Mouse (Mus musculus): ENCODE data around the gene a.

DNA sequence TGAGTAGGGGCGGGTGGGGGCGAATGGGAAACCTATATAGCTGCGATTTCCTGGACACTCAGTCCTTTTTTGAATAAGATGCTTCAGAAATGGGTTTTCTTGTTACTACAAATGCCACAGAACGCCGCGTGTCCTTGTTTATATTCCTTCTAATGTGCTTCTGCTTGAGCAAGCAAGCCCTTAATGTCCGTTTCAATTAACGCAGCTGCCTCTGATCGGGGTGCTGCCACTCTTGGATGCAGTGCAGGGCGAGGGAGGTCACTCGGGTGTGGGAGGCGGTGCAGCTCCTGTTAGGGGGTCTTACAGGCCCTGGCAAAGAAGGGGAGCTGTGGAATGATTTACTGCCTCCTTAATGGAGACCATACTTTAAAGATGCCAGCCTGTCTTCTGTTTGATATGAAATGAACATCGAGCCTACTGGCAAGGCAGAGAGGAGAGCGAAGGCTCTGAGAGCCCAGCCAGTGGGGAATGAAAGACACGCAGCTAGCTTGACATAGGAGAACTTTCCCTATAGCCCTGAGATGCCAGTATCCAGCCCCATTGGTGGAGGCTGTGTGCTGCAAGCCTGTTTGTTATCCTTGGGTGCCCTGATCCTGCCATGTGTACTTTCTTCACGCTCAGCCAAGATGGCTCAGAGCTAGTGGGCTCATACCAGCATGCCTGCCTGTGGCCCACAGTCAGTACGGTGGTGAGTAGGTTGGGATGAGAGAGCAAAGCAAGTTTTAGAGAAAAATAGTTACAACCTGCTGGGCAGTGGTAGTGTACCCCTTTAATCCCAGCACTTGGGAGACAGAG is 8.1 kb upstream of the a start:
- TF ChIP-seq CTCF (IDR thresholded peaks at IDR 0.05; ENCODE audit: low read depth, low read length) (no peak), TAL1 (conservative IDR thresholded peaks at IDR 0.05; ENCODE audit: low read depth, low read length) (no peak), POLR2AphosphoS5 (IDR thresholded peaks at IDR 0.05; ENCODE audit: insufficient replicate concordance, low read depth, low read length) (no peak), GATA1 (IDR thresholded peaks at IDR 0.05; ENCODE audit: borderline replicate concordance, low read length) (no peak), GATA2 (IDR thresholded peaks at IDR 0.05; ENCODE audit: borderline replicate concordance, low read depth, low read length) (no peak)

All from G1E (cell line).